Comparison of ENCODE assay signal across 11 mouse cellular contexts in genomic region chr16:4861392-4861791, GRCm38 (mm10). TPM values are rescaled to one million over a fixed set of nuclear protein-coding genes. Genes with fewer than 3 reads are reported as not detected.
DNase-seq lines count a peak whose midpoint lies in the region; ATAC-seq and TF ChIP-seq lines count a peak whose summit lies in the region.
"Had no signal": no experiment of that assay in that cellular context is flagged by ENCODE, and none has a peak within 500 bp of the region (broad histone marks: within the 10 kb centered on the region; RNA-seq: fewer than 3 reads in every experiment).

No protein-coding gene starts in this region.

- H3K9me3 ChIP-seq in lung, postnatal 0 days (ENCODE audit: low read length) = no peaks in the 10 kb centered on the region
- no peaks in the 10 kb centered on the region for H3K9me3 ChIP-seq in intestine, embryonic 16.5 days (ENCODE audit: control insufficient read depth, low read length)
- no peaks in the 10 kb centered on the region for H3K9me3 ChIP-seq in hindbrain, embryonic 12.5 days (replicated peaks)

- H3K9ac ChIP-seq in lung, postnatal 0 days (replicated peaks; ENCODE audit: low read depth) = no peak overlapping the region
- no peak overlapping the region for H3K9ac ChIP-seq in intestine, embryonic 16.5 days (ENCODE audit: low read depth, low read length)
- H3K9ac ChIP-seq in hindbrain, embryonic 12.5 days = no peak overlapping the region

- TF ChIP-seq CTCF in gastrocnemius, adult 2 months (IDR thresholded peaks at IDR 0.05) = peak; percentile 39
- peak; percentile 59 for TF ChIP-seq CTCF in lung, postnatal 0 days (IDR thresholded peaks at IDR 0.05)

- no peaks in the 10 kb centered on the region for H3K36me3 ChIP-seq in lung, postnatal 0 days (ENCODE audit: insufficient read depth, low read length)
- H3K36me3 ChIP-seq in intestine, embryonic 16.5 days (ENCODE audit: control insufficient read depth, insufficient read depth, low read length) = no peaks in the 10 kb centered on the region
- no peaks in the 10 kb centered on the region for H3K36me3 ChIP-seq in hindbrain, embryonic 12.5 days

- no peak overlapping the region for H3K27ac ChIP-seq in gastrocnemius, adult 2 months
- H3K27ac ChIP-seq in lung, postnatal 0 days (ENCODE audit: low read length) = no peak overlapping the region
- no peak overlapping the region for H3K27ac ChIP-seq in intestine, embryonic 16.5 days (ENCODE audit: low read length)
- no peak overlapping the region for H3K27ac ChIP-seq in hindbrain, embryonic 12.5 days

- H3K4me1 ChIP-seq in lung, postnatal 0 days (ENCODE audit: insufficient read depth, low read depth, low read length) = peaks cover 3% of the 10 kb centered on the region; the same call in 1 of the 2 replicates
- H3K4me1 ChIP-seq in intestine, embryonic 16.5 days (ENCODE audit: control insufficient read depth, insufficient read depth, low read length) = 0 out of 2 replicates have a peak, but pooled peaks cover 4% of the 10 kb centered on the region
- H3K4me1 ChIP-seq in hindbrain, embryonic 12.5 days = no peaks in the 10 kb centered on the region

- 43% methylated on average over 10 of the region's 10 CpGs for WGBS in lung, postnatal 0 days
- WGBS in intestine, embryonic 16.5 days = 46% methylated on average over 10 of the region's 10 CpGs
- 46% methylated on average over 10 of the region's 10 CpGs for WGBS in hindbrain, embryonic 12.5 days

- no peak for TF ChIP-seq EP300 in lung, postnatal 0 days (IDR thresholded peaks at IDR 0.05)

- intact Hi-C loops in gastrocnemius, adult 2 months (cut with DNase I) = loop anchor here (10.0 kb wide), 2 partner anchors 97 to 167 kb away; no protein-coding TSS in a partner anchor

- H3K4me2 ChIP-seq in lung, postnatal 0 days (replicated peaks; ENCODE audit: low read depth, low read length) = no peak overlapping the region
- H3K4me2 ChIP-seq in intestine, embryonic 16.5 days (ENCODE audit: low read depth, low read length) = no peak overlapping the region
- H3K4me2 ChIP-seq in hindbrain, embryonic 12.5 days (replicated peaks) = no peak overlapping the region

- ATAC-seq in lung, postnatal 0 days = peak; percentile 23; the same call in 1 of the 2 replicates
- ATAC-seq in intestine, embryonic 16.5 days = peak; percentile 67
- no peak for ATAC-seq in hindbrain, embryonic 12.5 days (ENCODE audit: low FRiP score)
- ATAC-seq: inflammation-experienced regulatory T-cells, adult 6 months had no signal

- no peak for DNase-seq in gastrocnemius, adult 2 months
- no peak for DNase-seq in gastrocnemius, postnatal 4 days (ENCODE audit: low spot score in 2 of 2)
- peak; percentile 12 for DNase-seq in lung, postnatal 0 days (ENCODE audit: low spot score)
- no peak for DNase-seq in lung, postnatal 10 days
- DNase-seq in naive thymus-derived CD4-positive, alpha-beta T cell, adult 2 months (ENCODE audit: low read depth) = peak; percentile 31
- no peak for DNase-seq in spleen, postnatal 14 days (ENCODE audit: low spot score in 2 of 2)

- no peaks in the 10 kb centered on the region for H3K27me3 ChIP-seq in lung, postnatal 0 days (replicated peaks; ENCODE audit: insufficient read depth, low read length)
- no peaks in the 10 kb centered on the region for H3K27me3 ChIP-seq in intestine, embryonic 16.5 days (replicated peaks; ENCODE audit: control insufficient read depth, insufficient read depth, low read length)
- no peaks in the 10 kb centered on the region for H3K27me3 ChIP-seq in hindbrain, embryonic 12.5 days

- no peak overlapping the region for H3K4me3 ChIP-seq in gastrocnemius, adult 2 months
- no peak overlapping the region for H3K4me3 ChIP-seq in lung, postnatal 0 days (ENCODE audit: low read depth, low read length)
- no peak overlapping the region for H3K4me3 ChIP-seq in intestine, embryonic 16.5 days (ENCODE audit: low read length)
- H3K4me3 ChIP-seq in hindbrain, embryonic 12.5 days = no peak overlapping the region

RNA-seq across cellular contexts. Expression of gene Ubald1, which starts 18.7 kb away (rescaled TPM):
- total RNA-seq in gastrocnemius, adult 2 months (2021) = 10 to 100 TPM; 30.3 to 44.8 TPM
- 10 to 100 TPM; 32.3 to 32.8 TPM for total RNA-seq in gastrocnemius, postnatal 4 days (2021)
- 33.7 and 39.5 TPM in 2 replicates for polyA plus RNA-seq in lung, postnatal 0 days (2015; fragmentation: Nextera tagmentation; extraction: Ambion mirVana)
- polyA plus RNA-seq in intestine, embryonic 16.5 days (2015; fragmentation: Nextera tagmentation; extraction: Ambion mirVana) = 33.7 and 35.5 TPM in 2 replicates
- polyA plus RNA-seq in hindbrain, embryonic 12.5 days (2016; fragmentation: Nextera tagmentation; extraction: Ambion mirVana) = 38.8 and 40.6 TPM in 2 replicates

RNA-seq across cellular contexts. Expression of gene Mgrn1, which starts 24.7 kb away (rescaled TPM):
- total RNA-seq in gastrocnemius, adult 2 months (2021) = 10 to 100 TPM; 53.5 to 66.1 TPM
- 10 to 100 TPM; 87.3 to 91.8 TPM for total RNA-seq in gastrocnemius, postnatal 4 days (2021)
- 75.6 and 76.7 TPM in 2 replicates for polyA plus RNA-seq in lung, postnatal 0 days (2015; fragmentation: Nextera tagmentation; extraction: Ambion mirVana)
- 82.7 and 84.6 TPM in 2 replicates for polyA plus RNA-seq in intestine, embryonic 16.5 days (2015; fragmentation: Nextera tagmentation; extraction: Ambion mirVana)
- 91.1 and 94.0 TPM in 2 replicates for polyA plus RNA-seq in hindbrain, embryonic 12.5 days (2016; fragmentation: Nextera tagmentation; extraction: Ambion mirVana)

RNA-seq across cellular contexts. Expression of gene 4930562C15Rik, which starts 26.2 kb away (rescaled TPM):
- not detected for total RNA-seq in gastrocnemius, adult 2 months (2021)
- not detected for total RNA-seq in gastrocnemius, postnatal 4 days (2021)
- 2.2 and 2.4 TPM in 2 replicates for polyA plus RNA-seq in lung, postnatal 0 days (2015; fragmentation: Nextera tagmentation; extraction: Ambion mirVana)
- polyA plus RNA-seq in intestine, embryonic 16.5 days (2015; fragmentation: Nextera tagmentation; extraction: Ambion mirVana) = 0.09 and 0.22 TPM in 2 replicates
- 0.53 and 0.63 TPM in 2 replicates for polyA plus RNA-seq in hindbrain, embryonic 12.5 days (2016; fragmentation: Nextera tagmentation; extraction: Ambion mirVana)
- total RNA-seq: granulocyte monocyte progenitor cell, adult 5-6 weeks; left cerebral cortex, postnatal 14 days had no signal

Comparison
In these comparisons a context has a peak if more than half of its experiments do, and no peak if none do; other contexts are left out.
1. DNase-seq: peak in lung, postnatal 0 days (single experiment) and naive thymus-derived CD4-positive, alpha-beta T cell, adult 2 months (single experiment); none in gastrocnemius, adult 2 months (single experiment), gastrocnemius, postnatal 4 days (0 of 2), lung, postnatal 10 days (single experiment) and spleen, postnatal 14 days (0 of 2).